Mouse (Mus musculus) gastrocnemius, postnatal 4 days (tissue): Measurements from ENCODE around the gene Tmem131. TPM values are rescaled to one million over a fixed set of nuclear protein-coding genes. Genes with fewer than 3 reads are reported as not detected.
"Not testable (repeated sequence)": the region's sequence is repeated elsewhere in the genome, so short reads cannot be mapped to it uniquely, and the experiment has no call there.

Experiments used
- DNase-seq, 2 experiments: peaks; one replicate each; pipeline ENCODE4 v3.0.0; 2021 to 2022; ENCODE audit warnings: low spot score in 2 of 2, mixed read lengths in 2 of 2
- total RNA-seq, 2 experiments: library from RNA; stranded (reverse); gene quantifications; 2 replicates each; pipeline ENCODE4 v1.2.3; 2021

Gene Tmem131
- total RNA-seq, 2 experiments from 2014 or later, result 77.1 to 88.6 TPM

- DNase-seq, result no peak
Observed at GRCm38 (mm10) chr1:36921614-36922393, 21.7 kb downstream of the Tmem131 start.

GRCm38 (mm10) chr1:36920726-36921125 lies 22.7 kb downstream of the Tmem131 start:
- no peak for DNase-seq

- DNase-seq, result peak in 1 of 2 experiments; percentile 31
Observed at GRCm38 (mm10) chr1:36920154-36920716, 23.2 kb downstream of the Tmem131 start.

GRCm38 (mm10) chr1:36919728-36920127 lies 23.7 kb downstream of the Tmem131 start:
- DNase-seq, result no peak

- DNase-seq, result no peak
Observed at GRCm38 (mm10) chr1:36917423-36917822, 26.0 kb downstream of the Tmem131 start.

- DNase-seq, result no peak
Observed at GRCm38 (mm10) chr1:36915200-36915580, 28.3 kb downstream of the Tmem131 start.

GRCm38 (mm10) chr1:36914455-36915199 lies 28.8 kb downstream of the Tmem131 start:
- DNase-seq, result no peak

GRCm38 (mm10) chr1:36913806-36914205 lies 29.7 kb downstream of the Tmem131 start:
- no peak for DNase-seq

- DNase-seq, result no peak
Observed at GRCm38 (mm10) chr1:36912239-36912638, 31.2 kb downstream of the Tmem131 start.

- no peak for DNase-seq
Observed at GRCm38 (mm10) chr1:36911603-36912002, 31.9 kb downstream of the Tmem131 start.

- DNase-seq, result no peak
Observed at GRCm38 (mm10) chr1:36910397-36910796, 33.1 kb downstream of the Tmem131 start.

GRCm38 (mm10) chr1:36909965-36910364 lies 33.5 kb downstream of the Tmem131 start:
- not testable (repeated sequence) for DNase-seq

- DNase-seq, result no peak
Observed at GRCm38 (mm10) chr1:36905216-36905615, 38.2 kb downstream of the Tmem131 start.

- no peak for DNase-seq
Observed at GRCm38 (mm10) chr1:36904489-36904888, 39.0 kb downstream of the Tmem131 start.

GRCm38 (mm10) chr1:36904084-36904451 lies 39.4 kb downstream of the Tmem131 start:
- no peak for DNase-seq

- no peak for DNase-seq
Observed at GRCm38 (mm10) chr1:36903376-36904083, 39.9 kb downstream of the Tmem131 start.

- DNase-seq, result no peak
Observed at GRCm38 (mm10) chr1:36902533-36903315, 40.7 kb downstream of the Tmem131 start.

- no peak for DNase-seq
Observed at GRCm38 (mm10) chr1:36899622-36900021, 43.8 kb downstream of the Tmem131 start.

GRCm38 (mm10) chr1:36896423-36896822 lies 47.0 kb downstream of the Tmem131 start:
- DNase-seq, result no peak

- no peak for DNase-seq
Observed at GRCm38 (mm10) chr1:36895452-36895851, 48.0 kb downstream of the Tmem131 start.

- no peak for DNase-seq
Observed at GRCm38 (mm10) chr1:36894136-36894535, 49.3 kb downstream of the Tmem131 start.
